Mouse (Mus musculus) natural killer cell, adult 2 months (primary cell): ENCODE results near the gene Zdhhc14.

ENCODE experiments used
- DNase-seq, 2 experiments: peaks; one replicate each; pipeline ENCODE4 v3.0.0; 2022; ENCODE audit warnings: low spot score in 2 of 2

Gene Zdhhc14

GRCm38 (mm10) chr17:5666652-5667051 is 174.3 kb downstream of the Zdhhc14 start:
- DNase-seq = no peak

- DNase-seq = peak in 1 of 2 experiments; percentile 17
These were observed 176.1 kb downstream of the Zdhhc14 start for GRCm38 (mm10) chr17:5668456-5668855.

- DNase-seq = no peak
These were observed 176.6 kb downstream of the Zdhhc14 start for GRCm38 (mm10) chr17:5668981-5669380.

- no peak for DNase-seq
These were observed 183.6 kb downstream of the Zdhhc14 start for GRCm38 (mm10) chr17:5675951-5676350.

- no peak for DNase-seq
These were observed 187.0 kb downstream of the Zdhhc14 start for GRCm38 (mm10) chr17:5679315-5679714.

GRCm38 (mm10) chr17:5685324-5685723 is 193.0 kb downstream of the Zdhhc14 start:
- DNase-seq = no peak

- DNase-seq = no peak
These were observed 195.5 kb downstream of the Zdhhc14 start for GRCm38 (mm10) chr17:5687810-5688209.

GRCm38 (mm10) chr17:5688222-5688621 is 195.9 kb downstream of the Zdhhc14 start:
- no peak for DNase-seq

GRCm38 (mm10) chr17:5688669-5689068 is 196.3 kb downstream of the Zdhhc14 start:
- no peak for DNase-seq

- peak in 1 of 2 experiments; percentile 23 for DNase-seq
These were observed 198.6 kb downstream of the Zdhhc14 start for GRCm38 (mm10) chr17:5690746-5691535.

GRCm38 (mm10) chr17:5692661-5693060 is 200.3 kb downstream of the Zdhhc14 start:
- no peak for DNase-seq

GRCm38 (mm10) chr17:5693256-5693655 is 200.9 kb downstream of the Zdhhc14 start:
- no peak for DNase-seq

GRCm38 (mm10) chr17:5698447-5699096 is 206.2 kb downstream of the Zdhhc14 start:
- DNase-seq = no peak

GRCm38 (mm10) chr17:5710320-5711104 is 218.2 kb downstream of the Zdhhc14 start:
- no peak for DNase-seq

- no peak for DNase-seq
These were observed 219.5 kb downstream of the Zdhhc14 start for GRCm38 (mm10) chr17:5711861-5712260.

- DNase-seq = no peak
These were observed 220.8 kb downstream of the Zdhhc14 start for GRCm38 (mm10) chr17:5713141-5713540.

GRCm38 (mm10) chr17:5716912-5717311 is 224.6 kb downstream of the Zdhhc14 start:
- no peak for DNase-seq

GRCm38 (mm10) chr17:5718768-5719387 is 226.5 kb downstream of the Zdhhc14 start:
- DNase-seq = no peak

GRCm38 (mm10) chr17:5722802-5723201 is 230.4 kb downstream of the Zdhhc14 start:
- no peak for DNase-seq

GRCm38 (mm10) chr17:5723601-5724189 is 231.3 kb downstream of the Zdhhc14 start:
- DNase-seq = no peak

- no peak for DNase-seq
These were observed 237.3 kb downstream of the Zdhhc14 start for GRCm38 (mm10) chr17:5729587-5730125.
